Mouse (Mus musculus): Measurements from ENCODE around the gene Dtnb.

Gene Dtnb

DNA sequence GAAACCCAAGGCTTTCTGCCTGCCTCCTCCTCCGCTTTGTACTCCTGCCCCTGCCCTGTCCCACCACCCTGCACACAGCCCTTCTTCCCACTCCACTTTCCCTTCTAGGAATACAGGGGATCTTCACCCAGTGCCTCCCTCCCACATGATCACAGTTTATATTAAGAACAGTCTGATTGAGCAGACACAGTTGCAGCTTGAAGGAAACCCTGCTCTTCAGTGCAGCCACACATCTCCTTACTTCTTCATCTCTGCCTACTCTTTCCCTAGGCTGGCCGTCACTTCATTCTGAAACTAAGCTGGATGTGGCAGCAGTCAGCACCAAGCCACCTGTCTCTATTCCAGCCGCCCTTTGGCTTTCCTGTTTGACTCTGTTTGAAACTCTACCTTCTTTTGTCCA is 201.5 kb downstream of the Dtnb start:
- DNase-seq (ENCODE audit: low spot score in 2 of 2), result no peak

GRCm38 (mm10) chr12:3776015-3776414 is 203.8 kb downstream of the Dtnb start:
- DNase-seq (ENCODE audit: low spot score in 2 of 2), result no peak

DNA sequence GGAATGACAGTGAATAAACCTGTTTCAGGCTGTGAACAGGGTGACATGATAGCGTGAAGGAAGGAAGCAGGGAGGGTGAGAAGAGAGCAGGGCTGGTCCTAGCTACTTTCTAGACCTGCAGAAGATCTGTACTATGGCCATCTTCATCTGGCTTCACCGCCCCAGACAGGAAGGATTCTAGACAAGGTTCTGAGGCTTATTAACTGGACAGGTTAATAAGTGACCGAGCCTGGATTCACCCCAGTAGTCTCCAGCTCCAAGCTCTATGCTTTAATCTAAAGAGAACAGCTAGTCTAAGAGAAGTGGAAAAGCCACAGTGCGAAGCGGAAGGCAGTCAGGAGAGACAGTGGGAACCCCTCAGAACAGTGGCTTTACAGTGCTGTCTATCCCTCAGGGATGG is 205.5 kb downstream of the Dtnb start:
- DNase-seq (ENCODE audit: low spot score in 2 of 2), result no peak

- DNase-seq (ENCODE audit: low spot score in 2 of 2), result no peak
Observed at GRCm38 (mm10) chr12:3778286-3778685, 206.1 kb downstream of the Dtnb start.

- DNase-seq (ENCODE audit: low spot score in 2 of 2), result no peak
Observed at GRCm38 (mm10) chr12:3779639-3780038, 207.5 kb downstream of the Dtnb start.

DNA sequence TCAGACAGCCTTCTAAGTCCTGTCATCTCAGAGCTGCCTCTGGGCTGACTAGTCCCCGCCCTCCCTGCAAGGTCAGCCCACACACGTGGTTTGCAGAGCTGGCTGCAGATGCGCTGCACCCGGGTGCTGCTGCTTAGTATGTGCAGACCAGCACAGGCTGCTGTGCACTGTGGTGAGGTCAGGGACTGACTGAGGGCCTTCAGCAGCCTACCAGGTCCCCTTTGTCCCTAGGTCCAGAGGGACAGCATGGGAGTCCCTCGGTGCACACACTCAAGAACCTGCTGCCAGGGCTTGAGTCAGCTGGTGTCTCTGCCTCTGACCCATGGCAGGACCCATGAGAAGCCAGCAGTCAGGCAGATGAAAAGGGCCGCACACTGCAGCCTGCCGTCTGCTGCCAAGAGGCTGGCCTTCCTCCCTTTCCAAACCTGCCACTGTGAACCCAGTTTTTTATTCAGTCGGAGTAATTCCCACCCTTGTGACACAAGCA is 208.3 kb downstream of the Dtnb start:
- peak; percentile 42 to 48 for DNase-seq (ENCODE audit: low spot score in 2 of 2)

- DNase-seq (ENCODE audit: low spot score in 2 of 2), result no peak
Observed at GRCm38 (mm10) chr12:3780931-3781471, 208.8 kb downstream of the Dtnb start.

DNA sequence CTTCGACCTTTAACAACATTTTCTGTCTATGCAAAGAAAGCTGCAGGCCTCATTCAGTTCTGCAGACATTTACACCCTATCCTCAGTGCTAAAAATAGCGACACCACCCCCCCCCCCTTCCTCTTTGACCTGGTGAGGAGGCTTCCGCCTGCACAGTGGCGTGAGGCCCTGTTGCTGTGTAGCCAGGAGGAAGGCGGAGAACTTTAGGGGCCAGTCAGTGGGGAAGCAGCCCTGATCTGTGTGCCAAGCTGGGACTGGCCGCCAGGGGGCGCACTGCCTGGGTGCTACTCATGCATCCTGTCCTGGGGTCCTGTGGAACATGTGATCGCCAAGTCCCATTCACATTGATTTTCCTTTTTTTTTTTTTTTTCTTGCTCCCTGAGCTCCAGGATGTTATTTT is 209.3 kb downstream of the Dtnb start:
- peak; percentile 89 to 92 for DNase-seq (ENCODE audit: low spot score in 2 of 2)

GRCm38 (mm10) chr12:3783196-3783825 is 211.1 kb downstream of the Dtnb start:
- no peak for DNase-seq (ENCODE audit: low spot score in 2 of 2)

- DNase-seq (ENCODE audit: low spot score in 2 of 2), result no peak
Observed at GRCm38 (mm10) chr12:3784258-3784657, 212.1 kb downstream of the Dtnb start.

DNA sequence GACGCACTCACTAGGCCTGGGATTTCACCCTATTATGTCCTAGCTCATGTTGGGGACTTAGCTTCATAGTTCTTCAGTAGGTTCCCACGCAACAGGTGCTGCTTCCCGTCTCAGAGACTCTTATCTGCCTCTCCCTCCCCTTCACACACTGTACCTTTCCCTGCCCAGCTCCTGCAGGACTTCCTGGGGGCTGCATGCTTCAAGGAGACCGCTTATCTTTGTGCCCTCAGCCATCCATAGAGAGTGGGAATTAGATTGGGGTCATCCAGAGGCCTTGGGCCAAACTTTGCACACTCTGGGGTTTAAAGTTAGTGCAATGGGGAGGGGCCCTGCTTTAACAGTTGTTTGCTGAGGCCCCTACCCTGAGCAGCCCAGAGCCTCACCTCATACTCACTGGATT is 212.5 kb downstream of the Dtnb start:
- no peak for DNase-seq (ENCODE audit: low spot score in 2 of 2)

DNA sequence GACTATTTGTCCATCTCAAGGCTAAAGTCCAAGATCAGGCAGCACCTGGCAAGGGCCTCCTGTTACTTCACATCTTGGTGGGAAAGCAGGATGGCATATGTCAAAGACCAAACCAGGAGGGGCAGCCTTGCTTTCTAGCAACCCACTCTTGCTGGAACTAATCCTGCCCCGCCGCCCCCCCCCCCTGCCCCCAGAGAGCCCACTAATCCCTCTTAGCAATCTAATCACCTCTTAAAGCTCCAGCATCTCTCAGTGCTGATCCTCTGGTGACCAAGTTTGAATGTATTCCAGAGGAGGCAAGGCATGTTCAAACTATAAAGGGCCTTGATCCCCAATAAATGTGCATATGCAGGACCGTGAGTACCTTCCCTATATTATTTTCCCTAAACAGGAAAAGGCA is 214.9 kb downstream of the Dtnb start:
- no peak for DNase-seq (ENCODE audit: low spot score in 2 of 2)

DNA sequence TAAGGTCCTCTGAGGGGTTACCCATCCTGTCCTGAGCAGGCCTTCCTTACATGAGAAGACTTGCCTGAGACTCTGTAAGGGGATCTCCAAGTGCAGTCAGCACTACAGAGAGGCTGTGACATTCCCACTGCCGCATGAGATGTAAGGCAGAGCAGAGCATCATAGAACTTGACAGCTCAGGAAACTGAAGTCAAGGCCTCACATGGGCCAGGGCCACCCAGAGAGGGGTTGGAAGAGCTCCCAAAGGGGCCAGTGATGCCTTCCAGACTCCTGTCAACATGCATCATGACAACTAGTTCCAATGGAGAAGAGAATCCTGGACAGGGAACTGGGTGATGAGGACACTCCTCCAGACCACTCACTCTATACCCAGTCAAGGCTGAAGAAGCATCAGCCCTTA is 215.4 kb downstream of the Dtnb start:
- DNase-seq (ENCODE audit: low spot score in 2 of 2), result no peak

GRCm38 (mm10) chr12:3788421-3789051 is 216.4 kb downstream of the Dtnb start:
- DNase-seq (ENCODE audit: low spot score in 2 of 2), result no peak

DNA sequence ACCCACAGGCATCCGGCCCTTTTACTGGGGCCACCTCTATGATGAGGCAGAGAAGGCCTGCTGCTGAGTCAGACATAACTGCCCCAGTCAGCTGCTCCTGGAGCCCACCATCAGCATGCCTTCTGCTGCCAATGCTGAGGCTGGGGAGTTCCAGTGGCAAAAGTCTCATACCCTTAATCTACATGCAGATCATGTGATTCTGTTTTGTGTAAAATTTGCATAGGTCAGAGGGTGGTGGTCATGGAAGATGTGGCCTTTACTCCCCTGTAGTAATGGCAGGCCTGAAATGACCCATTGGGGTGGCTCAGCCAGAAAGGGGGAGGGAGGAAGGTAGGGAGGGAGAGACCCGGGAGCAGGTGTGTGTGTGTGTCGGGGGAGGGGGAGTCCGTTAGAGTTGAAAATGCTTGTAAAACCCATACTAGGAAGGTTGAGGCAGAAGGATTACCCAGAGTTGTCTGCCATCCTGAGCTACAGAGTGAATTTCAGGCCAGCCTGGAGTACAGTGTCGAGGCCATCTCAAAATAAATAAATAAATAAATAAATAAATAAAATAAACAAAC is 217.5 kb downstream of the Dtnb start:
- DNase-seq (ENCODE audit: low spot score in 2 of 2), result no peak

DNA sequence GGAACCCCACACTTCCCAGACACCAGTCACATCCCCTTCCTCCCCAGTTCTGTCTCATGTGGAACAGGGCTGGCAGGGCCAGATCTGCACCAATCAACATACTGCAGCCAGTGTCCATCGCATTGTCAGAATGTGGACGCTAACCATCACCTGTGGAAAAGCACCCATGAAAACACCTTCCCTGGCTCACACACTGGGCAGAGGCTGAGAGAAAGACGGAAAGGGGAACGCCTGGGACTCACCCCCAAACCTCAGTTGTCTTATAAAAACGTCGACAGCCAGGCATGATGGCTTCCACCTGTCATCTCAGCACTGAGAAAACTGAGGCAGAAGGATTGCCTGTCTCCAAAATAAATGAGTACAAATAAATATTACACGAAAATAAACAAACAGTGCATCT is 219.1 kb downstream of the Dtnb start:
- DNase-seq (ENCODE audit: low spot score in 2 of 2), result no peak

DNA sequence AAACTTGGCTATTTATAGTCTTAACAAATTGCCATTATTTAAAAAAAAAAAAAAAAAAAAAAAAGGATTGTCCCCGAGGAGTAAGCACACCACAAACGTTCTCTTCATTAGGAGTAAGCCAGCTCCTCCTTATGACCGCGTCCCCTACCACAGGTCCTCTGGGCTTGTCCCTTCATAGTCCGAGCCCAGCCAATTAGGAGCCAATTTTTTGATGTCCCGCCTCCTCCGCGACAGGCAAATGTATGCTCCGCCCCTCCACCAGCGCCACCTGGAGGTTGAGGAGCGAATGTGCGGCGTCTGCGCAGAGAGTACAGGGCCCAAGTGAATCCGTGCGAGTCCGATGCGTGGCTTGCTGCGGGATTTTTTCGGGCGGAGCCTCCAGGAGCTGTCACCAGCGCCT is 219.6 kb downstream of the Dtnb start:
- DNase-seq (ENCODE audit: low spot score in 2 of 2), result peak; percentile 95

DNA sequence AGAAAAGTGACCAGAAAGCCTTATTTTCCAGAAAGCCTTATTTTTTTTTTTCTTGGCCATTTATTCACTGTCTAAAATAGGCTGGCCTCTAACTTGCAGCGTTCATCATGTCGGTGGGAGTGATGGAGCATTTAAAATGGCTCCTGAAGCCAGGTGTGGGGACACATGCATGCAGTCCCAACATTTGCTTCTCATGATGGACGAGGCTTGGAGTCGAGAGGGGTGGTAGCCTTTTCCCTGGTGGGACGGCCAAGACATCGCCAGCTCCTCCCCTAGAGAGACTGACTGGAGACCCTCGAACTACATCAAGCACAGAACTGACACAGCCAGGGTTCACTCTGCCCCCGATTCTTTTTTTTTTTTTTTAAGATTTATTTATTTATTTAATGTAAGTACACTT is 220.1 kb downstream of the Dtnb start:
- DNase-seq (ENCODE audit: low spot score in 2 of 2), result no peak

DNA sequence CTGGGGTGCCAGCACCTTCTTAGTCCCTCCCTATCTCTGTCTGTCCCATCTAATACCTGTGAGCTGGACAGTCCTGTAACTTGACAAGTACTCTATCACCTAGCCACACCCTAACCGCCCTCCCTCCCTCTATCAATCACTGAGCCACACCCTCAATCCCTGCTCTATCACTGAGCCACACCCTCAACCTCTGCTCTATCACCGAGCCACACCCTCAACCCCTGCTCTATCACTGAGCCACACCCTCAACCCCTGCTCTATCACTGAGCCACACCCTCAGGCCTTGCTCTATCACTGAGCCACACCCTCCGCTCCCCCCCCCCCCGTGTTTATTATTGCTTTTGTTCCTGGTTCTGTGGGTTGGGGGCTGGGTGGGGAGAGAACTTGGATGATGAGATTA is 223.4 kb downstream of the Dtnb start:
- DNase-seq (ENCODE audit: low spot score in 2 of 2), result no peak

DNA sequence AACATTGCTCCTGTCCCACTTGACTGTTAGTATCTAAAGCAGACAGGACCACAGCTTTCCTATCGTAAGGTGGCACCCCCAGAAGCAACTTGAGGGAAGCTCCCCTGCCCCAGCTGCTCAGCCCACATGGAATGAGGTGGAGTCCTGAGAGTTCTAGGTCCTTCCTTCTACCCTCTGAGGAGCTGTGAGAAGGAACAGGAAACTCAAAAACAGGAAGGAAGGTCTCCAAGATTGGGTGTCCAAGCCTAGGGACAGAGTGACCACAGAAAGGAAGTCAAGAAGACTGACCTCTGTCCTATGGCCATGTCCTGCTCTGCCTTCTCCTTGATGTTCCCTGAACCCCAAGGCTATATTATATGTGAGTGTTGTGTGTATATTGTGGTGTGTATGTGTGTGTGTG is 227.4 kb downstream of the Dtnb start:
- DNase-seq (ENCODE audit: low spot score in 2 of 2), result no peak

DNA sequence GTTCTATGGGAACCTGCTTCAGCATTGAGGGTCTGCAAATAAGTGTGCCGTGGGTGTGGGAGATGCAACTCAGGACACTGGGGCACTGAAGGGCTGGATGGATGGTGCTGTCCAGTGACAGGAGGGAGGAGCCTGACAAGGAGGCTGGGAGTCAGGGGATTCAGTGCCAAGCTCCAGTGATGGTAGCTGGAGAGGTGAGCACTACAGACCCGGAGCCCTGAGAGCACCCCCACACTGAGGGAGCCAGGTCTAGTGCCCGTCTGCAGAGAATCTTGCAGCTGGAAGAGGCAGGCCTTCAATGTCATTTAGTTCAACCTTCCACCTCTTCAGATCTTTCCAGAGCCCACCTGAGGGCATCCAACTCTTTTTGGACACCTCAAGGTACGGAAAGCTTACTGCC is 233.7 kb downstream of the Dtnb start, which contains the start of gene Dnmt3a:
Gene Dnmt3a, plus strand, starts transcription at position 156 of the 400 bp plus-strand sequence.
- DNase-seq (ENCODE audit: low spot score in 2 of 2), result no peak

DNA sequence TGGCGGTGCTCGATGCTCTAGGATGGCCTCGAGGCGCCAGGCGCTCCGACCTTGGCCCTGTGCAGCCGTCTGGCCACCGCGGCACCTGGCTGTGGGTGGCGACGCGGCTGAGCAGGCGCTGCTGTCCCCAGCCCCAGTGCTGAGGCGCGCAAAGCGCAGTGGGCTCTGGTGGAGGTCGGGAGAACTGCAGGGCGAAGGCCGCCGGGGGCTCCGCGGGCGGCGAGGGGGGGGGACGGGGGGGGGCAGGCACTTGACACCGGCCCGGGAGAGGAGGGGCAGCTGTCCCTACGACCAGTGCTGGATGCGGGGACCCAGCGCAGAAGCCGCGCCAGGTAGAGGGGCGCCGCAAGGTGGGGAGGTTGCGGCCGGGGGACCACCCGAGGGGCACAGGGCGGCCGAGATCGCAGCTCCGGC is 234.1 kb downstream of the Dtnb start:
- peak; percentile 78 to 84 for DNase-seq (ENCODE audit: low spot score in 2 of 2)

Data from natural killer cell, adult 2 months (primary cell).